Mouse (Mus musculus): ENCODE data around the gene Gpatch3.

Gpatch3 gene

GRCm38 (mm10) chr4:133574070-133574842 is at the start of gene Gpatch3:
TSS of gene Gpatch3 (plus strand) at chr4:133574745.
- peak; percentile 94 for DNase-seq (ENCODE audit: low read depth, low spot score)
- H3K27me3 ChIP-seq (ENCODE audit: control insufficient read depth, insufficient read depth, low read length, poor library complexity, severe bottlenecking): no peaks in the 10 kb centered on the region

GRCm38 (mm10) chr4:133527788-133528187 is 46.8 kb upstream of the Gpatch3 start:
- peaks cover 1% of the 10 kb centered on the region; the same call in 1 of the 2 replicates for H3K36me3 ChIP-seq (ENCODE audit: control insufficient read depth, insufficient read depth, low read length, poor library complexity, severe bottlenecking)
- no peaks in the 10 kb centered on the region for H3K27me3 ChIP-seq (ENCODE audit: control insufficient read depth, insufficient read depth, low read length, poor library complexity, severe bottlenecking)
- no peak for DNase-seq (ENCODE audit: low read depth, low spot score)

More at GRCm38 (mm10) chr4:133574070-133574842, at the start of gene Gpatch3:
- no peaks in the 10 kb centered on the region; the same call in 1 of the 2 replicates for H3K36me3 ChIP-seq (ENCODE audit: control insufficient read depth, insufficient read depth, low read length, poor library complexity, severe bottlenecking)

GRCm38 (mm10) chr4:133532777-133533176 is 41.8 kb upstream of the Gpatch3 start:
- no peak for DNase-seq (ENCODE audit: low read depth, low spot score)
- H3K36me3 ChIP-seq (ENCODE audit: control insufficient read depth, insufficient read depth, low read length, poor library complexity, severe bottlenecking): peaks cover 4% of the 10 kb centered on the region; the same call in 1 of the 2 replicates
- no peaks in the 10 kb centered on the region for H3K27me3 ChIP-seq (ENCODE audit: control insufficient read depth, insufficient read depth, low read length, poor library complexity, severe bottlenecking)

- Histone ChIP-seq H3K36me3 (ENCODE audit: control insufficient read depth, insufficient read depth, low read length, poor library complexity, severe bottlenecking) (peaks cover 6% of the 10 kb centered on the region; the same call in 1 of the 2 replicates), H3K27me3 (ENCODE audit: control insufficient read depth, insufficient read depth, low read length, poor library complexity, severe bottlenecking) (no peaks in the 10 kb centered on the region)
- no peak for DNase-seq (ENCODE audit: low read depth, low spot score)
These were observed 38.5 kb upstream of the Gpatch3 start for GRCm38 (mm10) chr4:133536081-133536480.

- no peak for DNase-seq (ENCODE audit: low read depth, low spot score)
- H3K27me3 ChIP-seq (ENCODE audit: control insufficient read depth, insufficient read depth, low read length, poor library complexity, severe bottlenecking): no peaks in the 10 kb centered on the region
- peaks cover 7% of the 10 kb centered on the region; the same call in 1 of the 2 replicates for H3K36me3 ChIP-seq (ENCODE audit: control insufficient read depth, insufficient read depth, low read length, poor library complexity, severe bottlenecking)
These were observed 37.9 kb upstream of the Gpatch3 start for GRCm38 (mm10) chr4:133536652-133537051.

GRCm38 (mm10) chr4:133545272-133546231 is 29.0 kb upstream of the Gpatch3 start, which contains the start of gene Nudc:
TSS of gene Nudc (minus strand) at chr4:133545996.
- peak; percentile 96 for DNase-seq (ENCODE audit: low read depth, low spot score)
- Histone ChIP-seq H3K36me3 (ENCODE audit: control insufficient read depth, insufficient read depth, low read length, poor library complexity, severe bottlenecking) (peaks cover 1% of the 10 kb centered on the region; the same call in 1 of the 2 replicates), H3K27me3 (ENCODE audit: control insufficient read depth, insufficient read depth, low read length, poor library complexity, severe bottlenecking) (no peaks in the 10 kb centered on the region)

- Histone ChIP-seq H3K27me3 (ENCODE audit: control insufficient read depth, insufficient read depth, low read length, poor library complexity, severe bottlenecking) (no peaks in the 10 kb centered on the region), H3K36me3 (ENCODE audit: control insufficient read depth, insufficient read depth, low read length, poor library complexity, severe bottlenecking) (no peaks in the 10 kb centered on the region)
- DNase-seq (ENCODE audit: low read depth, low spot score): no peak
These were observed 22.5 kb upstream of the Gpatch3 start for GRCm38 (mm10) chr4:133552029-133552428.

- Histone ChIP-seq H3K36me3 (ENCODE audit: control insufficient read depth, insufficient read depth, low read length, poor library complexity, severe bottlenecking) (no peaks in the 10 kb centered on the region), H3K27me3 (ENCODE audit: control insufficient read depth, insufficient read depth, low read length, poor library complexity, severe bottlenecking) (no peaks in the 10 kb centered on the region)
- no peak for DNase-seq (ENCODE audit: low read depth, low spot score)
These were observed 21.6 kb upstream of the Gpatch3 start, which contains the start of gene Nr0b2 for GRCm38 (mm10) chr4:133552768-133553447. TSS of gene Nr0b2 (plus strand) at chr4:133553376.

GRCm38 (mm10) chr4:133553448-133554330 is 20.9 kb upstream of the Gpatch3 start:
- H3K36me3 ChIP-seq (ENCODE audit: control insufficient read depth, insufficient read depth, low read length, poor library complexity, severe bottlenecking): no peaks in the 10 kb centered on the region
- H3K27me3 ChIP-seq (ENCODE audit: control insufficient read depth, insufficient read depth, low read length, poor library complexity, severe bottlenecking): no peaks in the 10 kb centered on the region
- no peak for DNase-seq (ENCODE audit: low read depth, low spot score)

- H3K36me3 ChIP-seq (ENCODE audit: control insufficient read depth, insufficient read depth, low read length, poor library complexity, severe bottlenecking): no peaks in the 10 kb centered on the region
- no peak for DNase-seq (ENCODE audit: low read depth, low spot score)
- no peaks in the 10 kb centered on the region for H3K27me3 ChIP-seq (ENCODE audit: control insufficient read depth, insufficient read depth, low read length, poor library complexity, severe bottlenecking)
These were observed 17.4 kb upstream of the Gpatch3 start for GRCm38 (mm10) chr4:133557041-133557717.

GRCm38 (mm10) chr4:133559846-133560245 is 14.7 kb upstream of the Gpatch3 start:
- Histone ChIP-seq H3K27me3 (ENCODE audit: control insufficient read depth, insufficient read depth, low read length, poor library complexity, severe bottlenecking) (no peaks in the 10 kb centered on the region), H3K36me3 (ENCODE audit: control insufficient read depth, insufficient read depth, low read length, poor library complexity, severe bottlenecking) (no peaks in the 10 kb centered on the region)
- DNase-seq (ENCODE audit: low read depth, low spot score): no peak

GRCm38 (mm10) chr4:133561622-133562021 is 12.9 kb upstream of the Gpatch3 start:
- H3K27me3 ChIP-seq (ENCODE audit: control insufficient read depth, insufficient read depth, low read length, poor library complexity, severe bottlenecking): no peaks in the 10 kb centered on the region
- H3K36me3 ChIP-seq (ENCODE audit: control insufficient read depth, insufficient read depth, low read length, poor library complexity, severe bottlenecking): no peaks in the 10 kb centered on the region
- DNase-seq (ENCODE audit: low read depth, low spot score): no peak

GRCm38 (mm10) chr4:133563123-133563571 is 11.4 kb upstream of the Gpatch3 start:
- no peaks in the 10 kb centered on the region for H3K27me3 ChIP-seq (ENCODE audit: control insufficient read depth, insufficient read depth, low read length, poor library complexity, severe bottlenecking)
- H3K36me3 ChIP-seq (ENCODE audit: control insufficient read depth, insufficient read depth, low read length, poor library complexity, severe bottlenecking): no peaks in the 10 kb centered on the region
- no peak for DNase-seq (ENCODE audit: low read depth, low spot score)

All from splenic B cell, adult 2 months (primary cell).